Mouse (Mus musculus) B cell, adult 2 months (primary cell): ENCODE measurements at regions not wholly inside any gene's neighbourhood (a gene's known extent, or its start where the extent isn't known, plus 50 kb on each side); places are given as distances from the start of the nearest gene placed in this dataset.

ENCODE experiments used
- DNase-seq, 2 experiments: peaks; one replicate each; pipeline ENCODE4 v3.0.0; 2022

GRCm38 (mm10) chr15:67048621-67049020 lies 547.9 kb upstream of the Lrrc6 start:
- peak in 1 of 2 experiments; percentile 15 for DNase-seq

- no peak for DNase-seq
These were observed 547.4 kb upstream of the Lrrc6 start for GRCm38 (mm10) chr15:67048148-67048547.

DNA sequence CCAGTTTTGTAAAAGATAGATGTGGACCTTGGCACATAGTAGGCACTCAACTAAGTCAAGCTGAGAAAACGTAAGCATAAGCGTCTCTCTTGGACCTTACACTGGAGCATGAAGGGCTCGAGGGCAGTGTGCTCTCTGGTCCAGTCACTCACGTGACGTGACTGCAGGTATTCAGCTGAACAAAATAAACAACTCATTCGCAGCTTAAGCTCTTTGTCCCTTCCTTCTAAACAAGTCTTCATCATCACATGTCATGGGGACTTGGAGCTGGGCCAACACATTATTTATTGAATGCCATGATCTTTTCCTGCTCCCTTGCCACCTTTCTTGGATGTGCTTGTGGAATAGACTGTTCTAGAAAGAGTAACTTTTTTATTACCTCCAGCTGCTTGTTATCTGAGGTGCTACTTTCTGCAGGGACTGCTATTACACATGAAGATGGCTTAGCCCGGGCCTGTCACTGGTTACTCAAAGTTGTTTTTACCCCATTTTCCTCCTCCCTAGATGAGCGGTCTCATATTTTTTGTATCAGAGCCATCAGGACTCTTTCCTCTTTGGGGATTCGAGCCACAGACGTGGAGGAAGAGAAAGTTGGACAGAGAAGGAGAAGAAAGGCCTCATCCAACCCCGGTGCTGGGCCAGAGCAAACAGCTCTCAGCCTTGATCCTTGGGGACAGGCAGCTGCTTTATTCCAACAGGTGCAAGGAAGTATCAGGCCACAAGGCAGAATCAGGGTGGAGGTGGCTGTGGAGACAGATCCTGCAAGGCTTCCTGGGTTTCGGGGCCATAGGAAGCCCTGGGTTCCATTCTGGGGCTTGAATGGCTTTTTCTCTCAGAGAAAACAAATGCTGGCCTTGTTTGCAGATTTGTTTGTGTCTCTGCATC lies 545.5 kb upstream of the Lrrc6 start:
- no peak for DNase-seq

- no peak for DNase-seq
These were observed 544.6 kb upstream of the Lrrc6 start for GRCm38 (mm10) chr15:67045329-67045728.

GRCm38 (mm10) chr15:67044806-67045205 lies 544.1 kb upstream of the Lrrc6 start:
- no peak for DNase-seq

DNA sequence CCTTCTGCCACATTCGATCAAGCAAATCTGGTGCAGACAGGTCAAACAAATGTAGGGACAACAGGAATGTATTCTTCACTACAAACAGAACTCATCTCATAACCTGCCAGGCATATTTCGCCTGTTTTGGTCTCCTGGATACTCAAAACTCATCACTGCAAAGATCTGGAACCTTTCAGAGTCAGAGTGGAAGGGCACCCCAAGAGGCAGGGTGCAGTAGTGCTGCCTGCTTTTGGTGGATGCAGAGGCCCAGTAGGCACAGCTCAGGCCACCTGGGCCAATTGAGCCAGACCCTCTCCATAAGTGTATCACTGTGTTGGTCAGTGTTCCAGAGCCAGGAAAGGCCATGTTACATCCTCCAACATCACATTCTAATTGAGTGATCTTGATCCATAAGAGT lies 541.4 kb upstream of the Lrrc6 start:
- peak; percentile 67 to 68 for DNase-seq

DNA sequence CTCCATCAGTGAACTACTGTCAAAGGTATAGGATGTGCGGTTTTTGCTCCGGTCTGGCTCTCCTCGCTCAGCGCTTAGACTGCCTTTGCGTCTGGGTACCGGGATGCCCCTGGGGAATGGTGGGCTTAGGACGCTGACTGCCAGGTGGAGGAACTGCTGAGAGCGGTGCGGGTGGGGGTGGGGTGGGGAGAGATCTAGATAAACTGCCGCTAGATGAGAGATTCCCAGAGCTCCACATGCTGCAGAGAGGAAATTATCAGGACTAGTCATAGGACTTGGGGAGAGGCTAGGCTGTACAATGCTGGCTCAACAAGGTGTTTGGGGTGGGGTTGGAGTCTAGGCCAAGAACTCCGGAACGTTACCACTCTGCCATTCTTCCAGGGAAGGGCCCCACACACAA lies 539.5 kb upstream of the Lrrc6 start:
- peak; percentile 32 to 47 for DNase-seq

DNA sequence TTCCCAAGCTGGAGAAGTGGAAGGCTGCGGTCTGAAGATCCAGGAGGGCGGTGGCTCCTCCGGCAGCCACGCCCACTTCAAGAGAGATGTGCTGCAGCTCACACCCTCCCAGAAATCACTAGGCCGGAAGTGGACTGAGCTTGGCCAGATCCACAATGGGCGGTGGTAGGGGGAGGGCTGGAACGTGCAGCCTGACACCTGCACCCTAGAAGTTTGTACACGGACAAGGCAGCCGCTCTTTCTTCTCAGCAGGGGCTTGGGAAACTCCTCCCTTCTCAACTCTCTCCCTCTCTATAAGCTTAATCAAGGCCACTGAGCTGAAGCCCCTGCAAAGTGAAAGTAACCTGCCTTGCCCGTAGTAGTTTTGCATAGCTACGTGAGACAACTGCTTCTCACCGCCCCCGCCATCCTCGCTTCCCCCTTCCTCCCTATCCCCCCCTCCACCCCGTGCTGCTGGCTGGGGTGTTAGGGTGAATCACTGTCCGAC lies 538.8 kb upstream of the Lrrc6 start:
- peak; percentile 82 to 85 for DNase-seq

- DNase-seq, result no peak
These were observed 536.9 kb upstream of the Lrrc6 start for GRCm38 (mm10) chr15:67037647-67038046.

DNA sequence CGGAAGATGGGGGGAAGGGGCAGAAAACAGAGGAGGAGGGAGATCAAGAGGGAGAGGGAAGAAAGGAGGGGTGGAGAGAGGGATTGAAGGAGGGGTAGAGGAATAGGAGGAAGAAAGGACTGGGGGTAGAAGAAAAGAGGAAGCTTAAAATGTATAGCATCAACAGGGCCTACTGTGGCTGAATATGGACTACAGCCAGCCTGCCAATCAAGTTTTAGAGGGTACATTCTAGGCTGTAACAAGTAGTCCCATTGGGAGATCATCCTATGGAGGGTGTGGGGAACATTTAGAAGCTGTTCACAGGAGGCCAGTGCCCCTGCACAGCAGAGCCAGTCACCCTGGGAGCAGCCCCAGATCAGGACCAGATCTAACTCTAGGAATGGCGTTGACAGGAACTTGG lies 535.6 kb upstream of the Lrrc6 start:
- DNase-seq, result no peak

DNA sequence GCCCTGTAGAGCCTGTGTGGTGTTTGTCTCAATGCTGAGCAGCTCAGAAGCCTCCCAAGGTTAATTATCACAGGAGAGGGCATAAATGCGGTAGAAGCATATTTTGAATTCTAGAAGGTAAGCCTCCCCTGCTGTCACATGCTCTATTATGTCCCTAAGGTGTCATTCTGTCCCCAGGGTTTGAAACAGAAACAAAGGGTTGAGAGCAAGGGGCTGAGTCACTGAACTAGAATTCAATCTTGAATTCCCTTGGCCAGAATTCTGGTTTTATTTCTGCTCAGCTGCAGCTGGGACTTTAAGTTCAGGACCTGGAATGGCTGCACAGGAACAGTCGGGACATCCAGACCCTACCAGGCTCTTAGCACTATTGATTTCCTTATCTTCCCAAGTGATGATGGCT lies 533.2 kb upstream of the Lrrc6 start:
- DNase-seq, result no peak

DNA sequence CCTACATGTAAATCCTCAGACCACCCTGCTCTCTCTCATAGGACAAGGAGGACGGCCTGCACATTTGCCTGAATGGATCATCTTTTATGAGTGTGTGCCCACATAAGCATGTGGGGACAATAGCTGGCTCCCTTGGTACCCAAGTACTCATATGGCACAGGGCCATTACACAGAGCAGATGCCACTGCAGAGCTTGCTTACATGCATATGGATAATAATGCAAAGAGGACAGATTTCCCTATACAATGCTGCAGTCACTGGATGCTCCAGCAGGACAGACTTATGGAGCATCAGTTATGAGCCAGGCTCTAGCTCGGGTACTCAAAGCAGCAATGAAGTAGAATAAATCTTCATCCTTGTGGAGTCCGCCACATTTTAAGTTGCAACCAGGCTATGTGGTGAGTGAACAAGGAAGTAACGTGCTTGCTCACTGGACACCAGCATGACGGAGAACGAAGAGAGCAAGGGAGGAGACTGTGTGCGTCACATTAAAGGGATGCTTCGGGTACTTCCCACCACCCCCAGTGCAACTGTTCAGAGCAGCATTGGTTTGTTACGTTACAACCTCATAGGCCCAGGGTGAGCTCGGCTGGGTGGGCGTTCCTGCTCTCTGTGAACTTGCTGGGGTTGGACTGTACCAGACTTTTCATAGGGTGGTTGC lies 531.3 kb upstream of the Lrrc6 start:
- DNase-seq, result no peak

- DNase-seq, result no peak
These were observed 530.3 kb upstream of the Lrrc6 start for GRCm38 (mm10) chr15:67030975-67031374.

GRCm38 (mm10) chr15:67028161-67028560 lies 527.5 kb upstream of the Lrrc6 start:
- DNase-seq, result no peak

DNA sequence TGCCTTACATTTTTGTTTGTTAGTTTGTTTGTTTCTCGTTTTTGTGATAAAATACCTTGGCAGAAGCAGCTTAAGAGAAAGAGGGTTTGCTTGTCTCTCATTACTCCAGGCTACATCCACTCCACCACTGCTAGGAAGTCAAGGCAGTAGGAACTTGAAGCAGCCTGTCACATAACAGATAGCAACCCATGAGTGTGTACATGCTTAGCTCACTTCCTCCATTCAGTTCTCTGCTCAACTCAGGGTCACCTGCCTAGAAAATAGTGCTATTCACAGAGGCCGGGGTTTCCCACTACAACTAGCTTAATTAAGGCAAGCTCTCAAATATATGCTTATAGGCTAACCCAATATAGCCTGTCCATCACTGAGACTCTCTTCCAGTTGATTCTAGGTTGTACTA lies 527.0 kb upstream of the Lrrc6 start:
- no peak for DNase-seq

- DNase-seq, result no peak
These were observed 525.0 kb upstream of the Lrrc6 start for GRCm38 (mm10) chr15:67025746-67026145.

- DNase-seq, result no peak
These were observed 523.7 kb upstream of the Lrrc6 start for GRCm38 (mm10) chr15:67024386-67024785.

DNA sequence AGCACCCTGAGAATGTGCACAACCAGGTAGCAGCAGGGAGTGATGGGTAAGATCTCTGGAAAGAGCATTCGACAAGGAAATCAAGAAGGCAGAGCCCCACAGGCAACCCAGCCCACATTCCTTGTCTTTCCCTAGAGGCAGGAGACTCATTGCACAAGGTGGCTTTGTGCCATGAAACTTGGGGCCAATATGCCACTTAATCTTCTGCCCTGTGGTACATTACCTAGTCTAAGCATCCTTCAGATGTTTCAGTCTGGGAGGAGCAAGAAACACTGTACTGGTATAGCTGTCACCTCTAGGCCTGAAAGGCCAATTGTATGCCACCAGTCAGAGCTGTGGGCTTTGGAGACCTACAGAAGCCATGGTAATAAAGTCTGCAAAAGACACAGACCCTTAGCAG lies 522.4 kb upstream of the Lrrc6 start:
- DNase-seq, result no peak

GRCm38 (mm10) chr15:67021391-67021790 lies 520.7 kb upstream of the Lrrc6 start:
- no peak for DNase-seq

DNA sequence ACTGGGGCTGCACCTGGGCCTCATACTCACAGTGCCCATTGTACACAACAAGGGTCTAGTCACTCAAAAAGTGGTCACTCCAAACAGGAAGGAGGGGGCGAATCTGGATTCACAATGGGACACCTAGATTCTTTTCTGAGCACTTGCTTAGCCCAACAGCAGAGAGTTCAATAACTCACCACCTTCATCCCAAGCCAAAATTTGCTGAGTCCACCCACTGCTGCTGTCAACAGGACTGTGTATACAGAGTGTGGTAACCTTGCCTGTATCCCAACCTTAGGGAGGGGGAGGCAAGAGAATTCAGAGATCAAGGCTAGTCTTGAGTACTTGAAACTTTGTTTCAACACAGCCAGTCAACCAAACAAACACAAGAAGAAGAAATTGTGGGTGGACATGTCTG lies 519.2 kb upstream of the Lrrc6 start:
- no peak for DNase-seq

DNA sequence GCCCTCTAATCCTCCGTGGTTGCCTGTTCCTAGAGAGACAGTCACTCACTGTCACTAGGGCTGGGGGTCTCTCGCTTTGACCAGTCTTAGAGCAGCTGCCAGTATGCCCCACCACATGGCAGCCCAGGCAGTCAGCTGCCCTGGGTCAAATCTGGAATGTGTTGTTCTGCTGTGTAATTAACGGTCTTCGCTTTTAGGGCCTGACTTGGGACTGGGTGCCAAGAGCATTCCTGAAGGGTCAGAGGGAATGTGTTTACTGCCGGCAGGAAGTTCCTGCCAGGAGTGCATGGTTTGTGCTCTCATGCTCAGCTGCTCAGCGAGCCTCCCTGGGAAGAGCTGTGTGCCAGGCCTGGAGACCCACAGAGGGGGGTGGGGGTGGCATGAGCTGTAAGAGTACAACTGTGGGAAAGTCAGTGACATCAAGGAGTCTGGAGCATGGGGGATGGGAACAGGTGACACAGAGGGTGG lies 518.5 kb upstream of the Lrrc6 start:
- no peak for DNase-seq
